Mouse (Mus musculus) gastrocnemius, adult 8-10 months (tissue): ENCODE measurements around the gene Hist1h2bk. TPM values are rescaled to one million over a fixed set of nuclear protein-coding genes. Genes with fewer than 3 reads are reported as not detected.

ENCODE experiments used
- DNase-seq, 2 experiments: peaks; one replicate each; pipeline ENCODE4 v3.0.0; 2022; ENCODE audit warnings: low spot score in 2 of 2
- total RNA-seq, 4 experiments: library from RNA; stranded (reverse); gene quantifications; 2 replicates each; pipeline ENCODE4 v1.2.4; 2022

Gene Hist1h2bk
- 1 to 10 TPM in 1 of 4 experiments, under 1 TPM in 1, not detected in 2; 0.75 to 7.0 TPM for total RNA-seq

- DNase-seq, result peak; percentile 42 to 46
Observed at GRCm38 (mm10) chr13:22035267-22036148, at the start of gene Hist1h2bk, which contains the start of gene Hist1h2ah. Gene Hist1h2bk (plus strand): TSS chr13:22035870. Gene Hist1h2ah (minus strand): TSS chr13:22035568.

- no peak for DNase-seq
Observed at GRCm38 (mm10) chr13:21992550-21992949, 43.1 kb upstream of the Hist1h2bk start.

- DNase-seq, result no peak
Observed at GRCm38 (mm10) chr13:21993957-21994738, 41.5 kb upstream of the Hist1h2bk start.

- DNase-seq, result no peak
Observed at GRCm38 (mm10) chr13:21994896-21995295, 40.8 kb upstream of the Hist1h2bk start.

GRCm38 (mm10) chr13:21995331-21995914 is 40.2 kb upstream of the Hist1h2bk start:
- DNase-seq, result no peak

- no peak for DNase-seq
Observed at GRCm38 (mm10) chr13:21996101-21996839, 39.4 kb upstream of the Hist1h2bk start.

GRCm38 (mm10) chr13:21996840-21997185 is 38.9 kb upstream of the Hist1h2bk start:
- no peak for DNase-seq

- DNase-seq, result no peak
Observed at GRCm38 (mm10) chr13:21997201-21997820, 38.4 kb upstream of the Hist1h2bk start.

GRCm38 (mm10) chr13:21997821-21998220 is 37.8 kb upstream of the Hist1h2bk start:
- no peak for DNase-seq

GRCm38 (mm10) chr13:21998412-21998811 is 37.3 kb upstream of the Hist1h2bk start:
- DNase-seq, result no peak

- DNase-seq, result no peak
Observed at GRCm38 (mm10) chr13:21999147-21999546, 36.5 kb upstream of the Hist1h2bk start.

- DNase-seq, result no peak
Observed at GRCm38 (mm10) chr13:22001346-22001745, 34.3 kb upstream of the Hist1h2bk start.

GRCm38 (mm10) chr13:22001823-22002222 is 33.8 kb upstream of the Hist1h2bk start:
- DNase-seq, result no peak

- no peak for DNase-seq
Observed at GRCm38 (mm10) chr13:22005605-22006333, 29.9 kb upstream of the Hist1h2bk start.

GRCm38 (mm10) chr13:22006334-22007120 is 29.1 kb upstream of the Hist1h2bk start:
- DNase-seq, result no peak

GRCm38 (mm10) chr13:22007121-22007510 is 28.6 kb upstream of the Hist1h2bk start:
- DNase-seq, result no peak

GRCm38 (mm10) chr13:22007872-22008271 is 27.8 kb upstream of the Hist1h2bk start:
- DNase-seq, result no peak

- no peak for DNase-seq
Observed at GRCm38 (mm10) chr13:22008707-22009106, 27.0 kb upstream of the Hist1h2bk start.

GRCm38 (mm10) chr13:22009642-22010041 is 26.0 kb upstream of the Hist1h2bk start, which contains the start of gene Prss16:
Gene Prss16 (minus strand): TSS chr13:22009742.
- no peak for DNase-seq
